Mouse (Mus musculus) lung, postnatal 25 days (tissue): ENCODE measurements around the gene Plekhb2.

Source experiments
- DNase-seq: peaks from one replicate; pipeline ENCODE4 v3.0.0; 2022; ENCODE audit warnings: low spot score

The Plekhb2 gene

DNA sequence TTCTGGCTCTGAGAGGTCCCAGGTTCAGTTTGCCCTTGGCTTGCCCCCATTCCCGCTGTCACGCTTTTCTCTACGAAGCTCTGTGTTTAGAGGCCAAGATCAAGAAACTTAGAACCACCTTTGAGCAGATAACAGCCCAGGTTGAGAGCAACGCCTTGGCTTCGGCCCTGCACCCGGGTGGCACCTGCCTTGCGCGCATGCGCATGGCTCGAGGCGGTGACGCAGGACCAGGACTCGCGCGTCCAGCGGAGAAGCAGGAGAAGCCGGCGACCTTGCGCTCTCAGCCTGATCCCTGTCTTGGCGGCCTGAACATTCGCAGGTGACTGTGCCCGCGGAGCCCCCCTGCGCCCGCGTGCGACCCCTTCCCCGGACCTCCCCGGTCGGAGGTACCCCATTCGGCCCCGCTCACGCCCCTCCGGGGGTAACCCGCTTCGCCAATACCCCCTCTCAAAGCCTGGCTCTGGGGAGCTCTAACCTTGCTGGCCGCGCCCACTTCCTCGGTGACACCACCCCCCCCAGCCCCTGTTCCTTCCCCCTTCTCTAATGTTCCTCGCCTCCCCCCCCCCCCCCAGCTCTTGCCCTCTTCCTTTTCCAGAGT, at the start of gene Plekhb2:
Plekhb2 (plus strand) TSS at position 232 of the 598 bp plus-strand sequence.
- DNase-seq = peak; percentile 92

DNA sequence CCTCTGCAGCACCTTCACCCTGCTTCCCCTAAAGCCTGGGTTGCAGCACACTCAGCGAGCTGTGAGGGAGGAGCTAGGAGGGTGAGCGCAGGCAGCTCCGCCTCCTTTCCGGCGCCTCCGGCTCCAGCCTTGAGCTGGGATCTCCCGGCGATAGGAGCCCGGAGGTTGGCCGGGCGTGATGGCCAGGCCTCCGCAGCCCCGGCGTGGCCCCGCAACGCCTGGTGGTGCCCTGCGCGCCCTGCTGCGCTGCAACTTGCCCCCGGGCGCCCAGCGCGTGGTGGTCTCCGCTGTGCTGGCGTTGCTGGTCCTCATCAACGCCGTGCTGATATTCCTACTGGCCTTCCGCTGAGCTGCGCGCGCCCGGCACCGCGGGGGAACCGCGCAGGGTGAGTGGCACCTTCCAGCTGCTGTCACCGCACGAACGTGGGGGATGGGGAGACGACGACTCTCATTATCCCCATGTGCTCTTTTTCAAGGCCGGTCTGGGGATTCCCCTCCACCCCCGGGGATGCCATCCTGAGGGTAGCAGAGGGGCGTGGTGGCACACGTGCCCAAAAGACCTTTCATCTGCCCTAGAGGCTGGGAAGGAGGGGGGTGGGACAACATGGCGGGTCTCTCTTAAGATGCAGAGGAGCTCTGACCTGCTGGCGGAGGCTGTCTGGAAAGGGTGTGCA, 48.0 kb upstream of the Plekhb2 start:
- peak; percentile 65 for DNase-seq

- peak; percentile 28 for DNase-seq
Observed at GRCm38 (mm10) chr1:34802290-34802642, 47.5 kb upstream of the Plekhb2 start.

DNA sequence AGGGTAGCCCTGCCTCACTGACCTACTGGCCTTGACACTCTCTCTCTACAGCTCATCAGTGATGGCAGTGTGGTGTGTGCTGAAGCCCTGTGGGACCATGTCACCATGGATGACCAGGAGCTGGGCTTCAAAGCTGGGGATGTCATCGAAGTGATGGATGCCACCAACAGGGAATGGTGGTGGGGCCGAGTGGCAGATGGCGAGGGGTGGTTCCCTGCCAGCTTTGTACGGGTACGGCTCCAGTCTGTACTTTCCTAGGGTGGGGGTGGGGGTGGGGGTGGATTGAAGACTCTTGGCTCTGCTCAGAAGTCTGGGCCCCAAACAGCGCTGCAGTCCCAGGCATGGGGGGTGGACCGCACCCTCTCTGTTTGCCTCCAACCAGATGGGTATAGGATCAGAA, 44.9 kb upstream of the Plekhb2 start:
- no peak for DNase-seq

- no peak for DNase-seq
Observed at GRCm38 (mm10) chr1:34805931-34806520, 43.8 kb upstream of the Plekhb2 start.

DNA sequence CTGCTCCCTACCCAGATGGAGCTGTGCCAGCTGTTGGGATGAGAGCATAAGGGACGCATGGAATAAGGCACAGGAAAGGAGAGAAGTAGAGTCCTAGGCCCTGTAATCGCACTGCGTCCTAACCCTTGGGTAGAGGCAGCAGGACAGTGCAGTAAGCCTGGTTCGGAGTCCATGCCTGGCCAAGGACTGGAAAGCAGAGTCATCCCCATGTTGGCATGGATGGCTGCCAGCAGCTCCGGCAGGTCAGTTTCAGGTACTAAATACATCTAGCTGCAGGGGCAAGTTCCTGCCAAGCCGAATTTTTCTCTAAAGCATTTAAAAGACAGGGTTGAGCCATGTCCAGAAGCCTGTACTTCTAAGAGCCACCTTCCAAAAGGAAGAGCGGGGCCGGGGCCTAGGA, 41.3 kb upstream of the Plekhb2 start:
- no peak for DNase-seq

DNA sequence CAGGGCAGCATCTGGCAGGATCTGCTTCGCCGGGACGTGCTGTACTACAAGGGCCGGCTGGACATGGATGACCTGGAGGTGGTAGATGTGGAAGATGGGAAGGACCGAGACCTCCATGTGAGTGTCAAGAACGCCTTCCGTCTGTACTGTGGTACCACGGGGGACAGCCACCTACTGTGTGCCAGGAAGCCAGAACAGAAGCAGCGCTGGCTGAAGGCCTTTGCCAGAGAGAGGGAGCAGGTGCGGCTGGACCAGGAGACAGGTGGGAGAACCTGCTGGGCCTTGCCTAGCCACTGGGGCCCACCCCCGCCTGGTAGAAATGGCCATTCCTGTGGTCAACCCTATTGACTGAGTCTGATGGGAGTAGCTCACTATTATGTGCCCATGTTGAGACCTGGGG, 39.5 kb upstream of the Plekhb2 start:
- DNase-seq = no peak

- DNase-seq = no peak
Observed at GRCm38 (mm10) chr1:34811035-34811434, 38.7 kb upstream of the Plekhb2 start.

DNA sequence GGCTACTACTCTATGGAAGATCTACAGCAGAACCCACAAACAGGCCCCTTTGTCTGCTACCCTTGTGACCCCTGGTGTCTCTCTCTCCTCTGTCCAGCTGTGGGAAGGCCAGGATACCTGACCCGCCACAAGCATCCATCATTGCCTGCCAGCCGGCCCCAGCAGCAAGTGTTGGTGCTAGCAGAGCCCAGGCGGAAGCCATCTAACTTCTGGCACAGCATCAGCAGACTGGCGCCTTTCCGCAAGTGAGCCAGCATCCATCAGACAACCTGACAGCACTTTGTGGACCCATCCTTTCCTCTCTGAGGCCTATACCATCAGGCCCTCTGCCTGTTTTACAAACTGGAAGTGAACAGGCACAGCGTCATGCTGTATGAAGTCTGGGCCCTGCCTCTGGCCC, 38.2 kb upstream of the Plekhb2 start:
- no peak for DNase-seq

- DNase-seq = no peak
Observed at GRCm38 (mm10) chr1:34812407-34813247, 37.1 kb upstream of the Plekhb2 start.

GRCm38 (mm10) chr1:34815843-34816242, 33.9 kb upstream of the Plekhb2 start:
- DNase-seq = peak; percentile 49

DNA sequence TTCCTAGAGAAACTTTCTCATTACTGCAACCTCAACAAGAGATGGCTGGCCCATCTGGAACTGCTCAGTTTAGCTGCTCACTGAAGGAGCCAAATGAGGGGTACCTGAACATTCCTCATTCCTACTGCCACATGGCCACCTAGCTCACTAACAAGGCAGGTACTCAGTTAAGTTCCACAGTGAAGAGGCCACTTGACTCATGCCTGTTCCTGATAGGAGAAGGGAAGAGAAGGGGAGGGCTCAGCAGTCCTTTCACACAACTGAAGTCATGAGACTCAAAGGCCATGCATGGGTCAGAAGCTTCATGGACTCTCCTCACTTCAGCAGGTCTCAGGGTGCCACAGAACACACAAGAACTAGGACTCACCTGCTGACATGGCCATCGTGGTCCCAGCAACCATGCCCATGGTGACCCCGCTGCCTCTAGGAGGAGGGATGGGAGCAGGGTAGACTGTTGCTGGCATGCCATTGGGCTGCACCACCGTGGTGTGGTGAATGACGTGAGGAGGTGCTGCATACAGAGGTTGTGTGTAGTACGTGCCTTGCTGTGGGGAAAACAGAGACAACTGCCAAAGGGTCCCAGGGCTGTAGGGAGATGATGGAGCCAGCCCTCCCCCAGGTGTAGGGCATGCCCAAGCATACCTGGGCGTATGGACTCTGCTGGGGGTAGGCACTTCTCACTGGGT, 30.4 kb upstream of the Plekhb2 start:
- DNase-seq = peak; percentile 56

- DNase-seq = no peak
Observed at GRCm38 (mm10) chr1:34821411-34821810, 28.4 kb upstream of the Plekhb2 start.

GRCm38 (mm10) chr1:34822003-34822402, 27.8 kb upstream of the Plekhb2 start:
- no peak for DNase-seq

GRCm38 (mm10) chr1:34822746-34823145, 27.0 kb upstream of the Plekhb2 start:
- no peak for DNase-seq

- peak; percentile 60 for DNase-seq
Observed at GRCm38 (mm10) chr1:34823353-34823752, 26.4 kb upstream of the Plekhb2 start.

- no peak for DNase-seq
Observed at GRCm38 (mm10) chr1:34824208-34824607, 25.6 kb upstream of the Plekhb2 start.

GRCm38 (mm10) chr1:34825909-34826308, 23.9 kb upstream of the Plekhb2 start:
- no peak for DNase-seq

- no peak for DNase-seq
Observed at GRCm38 (mm10) chr1:34827900-34828299, 21.9 kb upstream of the Plekhb2 start.

- no peak for DNase-seq
Observed at GRCm38 (mm10) chr1:34828528-34829294, 21.1 kb upstream of the Plekhb2 start.

DNA sequence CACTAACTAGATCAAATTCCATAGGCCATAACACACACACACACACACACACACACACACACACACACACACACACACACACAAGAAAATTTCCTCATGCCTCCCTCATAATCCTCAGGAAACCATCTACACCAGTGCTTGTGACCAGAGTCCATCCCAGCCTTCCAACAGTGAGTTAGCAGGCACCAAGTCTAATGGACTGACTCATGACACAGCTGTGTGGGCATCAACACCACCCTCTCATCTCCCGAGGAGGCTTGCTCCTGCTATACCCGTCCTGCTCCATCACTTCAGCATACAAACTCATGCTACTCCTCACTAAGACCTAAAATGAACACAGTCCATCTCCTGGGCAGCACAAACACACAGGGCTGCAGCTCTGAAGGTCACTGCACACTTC, 18.8 kb upstream of the Plekhb2 start:
- DNase-seq = no peak
